ENCODE assay signal across 11 mouse cellular contexts in genomic region chr2:169008333-169008732, GRCm38 (mm10). TPM values are rescaled to one million over a fixed set of nuclear protein-coding genes. Genes with fewer than 3 reads are reported as not detected.
A peak's percentile ranks its signal among the peaks of the same experiment; 100 is the strongest.
DNase-seq lines count a peak whose midpoint lies in the region; ATAC-seq and TF ChIP-seq lines count a peak whose summit lies in the region.
"Had no signal": no experiment of that assay in that cellular context is flagged by ENCODE, and none has a peak within 500 bp of the region (broad histone marks: within the 10 kb centered on the region; RNA-seq: fewer than 3 reads in every experiment).

No protein-coding gene starts in this region.

- H3K9me3 ChIP-seq in heart, postnatal 0 days (replicated peaks; ENCODE audit: control insufficient read depth, low read length), result no peaks in the 10 kb centered on the region
- 0 out of 2 replicates have a peak, but pooled peaks cover 7% of the 10 kb centered on the region for H3K9me3 ChIP-seq in heart, embryonic 12.5 days (replicated peaks)
- H3K9me3 ChIP-seq in lung, embryonic 14.5 days (ENCODE audit: low read depth, low read length), result no peaks in the 10 kb centered on the region
- H3K9me3 ChIP-seq in limb, embryonic 13.5 days, result no peaks in the 10 kb centered on the region
- H3K9me3 ChIP-seq: forebrain, embryonic 12.5 days had no signal

- no peak overlapping the region for H3K4me3 ChIP-seq in heart, postnatal 0 days (ENCODE audit: low read depth, low read length)
- no peak overlapping the region for H3K4me3 ChIP-seq in heart, embryonic 12.5 days
- H3K4me3 ChIP-seq in lung, embryonic 14.5 days (ENCODE audit: low read depth, low read length), result no peak overlapping the region
- H3K4me3 ChIP-seq in brown adipose tissue, adult 24 weeks (ENCODE audit: insufficient read depth, low read depth, low read length), result peak overlapping the region; percentile 27; the same call in 1 of the 2 replicates
- peak overlapping the region; percentile 33 for H3K4me3 ChIP-seq in limb, embryonic 13.5 days
- H3K4me3 ChIP-seq: forebrain, embryonic 12.5 days had no signal

- TF ChIP-seq EP300 in heart, postnatal 0 days (IDR thresholded peaks at IDR 0.05; ENCODE audit: low read depth), result peak; percentile 84; the same call in 1 of the 2 replicates

- H3K9ac ChIP-seq in heart, postnatal 0 days (replicated peaks; ENCODE audit: low read depth, low read length), result no peak overlapping the region
- H3K9ac ChIP-seq in heart, embryonic 12.5 days, result no peak overlapping the region
- no peak overlapping the region for H3K9ac ChIP-seq in lung, embryonic 14.5 days
- H3K9ac ChIP-seq in limb, embryonic 13.5 days, result 0 out of 2 replicates have a peak overlapping the region, but pooled peaks have one; percentile 19
- H3K9ac ChIP-seq: forebrain, embryonic 12.5 days had no signal

- H3K4me1 ChIP-seq in heart, postnatal 0 days (ENCODE audit: control insufficient read depth, insufficient read depth), result no peaks in the 10 kb centered on the region
- H3K4me1 ChIP-seq in heart, embryonic 12.5 days (replicated peaks), result no peaks in the 10 kb centered on the region
- H3K4me1 ChIP-seq in lung, embryonic 14.5 days (ENCODE audit: insufficient read depth), result no peaks in the 10 kb centered on the region
- peaks cover 4% of the 10 kb centered on the region; the same call in 1 of the 2 replicates for H3K4me1 ChIP-seq in brown adipose tissue, adult 24 weeks (ENCODE audit: control insufficient read depth, insufficient read depth, insufficient read length, low read length)
- peaks cover 28% of the 10 kb centered on the region for H3K4me1 ChIP-seq in limb, embryonic 13.5 days

- H3K4me2 ChIP-seq in heart, postnatal 0 days (ENCODE audit: low read depth, low read length), result no peak overlapping the region
- no peak overlapping the region for H3K4me2 ChIP-seq in heart, embryonic 12.5 days
- H3K4me2 ChIP-seq in lung, embryonic 14.5 days, result peak overlapping the region; percentile 24; the same call in 1 of the 2 replicates
- peak overlapping the region; percentile 60 for H3K4me2 ChIP-seq in limb, embryonic 13.5 days (replicated peaks)
- H3K4me2 ChIP-seq: forebrain, embryonic 12.5 days had no signal

- H3K27me3 ChIP-seq in heart, postnatal 0 days (ENCODE audit: control insufficient read depth, insufficient read depth, low read length), result no peaks in the 10 kb centered on the region
- H3K27me3 ChIP-seq in heart, embryonic 12.5 days (replicated peaks), result no peaks in the 10 kb centered on the region
- no peaks in the 10 kb centered on the region for H3K27me3 ChIP-seq in lung, embryonic 14.5 days (ENCODE audit: insufficient read depth, low read length)
- no peaks in the 10 kb centered on the region; the same call in 1 of the 2 replicates for H3K27me3 ChIP-seq in limb, embryonic 13.5 days
- H3K27me3 ChIP-seq: forebrain, embryonic 12.5 days had no signal

- peak overlapping the region; percentile 44; the same call in 1 of the 2 replicates for H3K27ac ChIP-seq in heart, postnatal 0 days (ENCODE audit: low read depth)
- H3K27ac ChIP-seq in heart, embryonic 12.5 days (ENCODE audit: poor library complexity, severe bottlenecking), result no peak overlapping the region
- no peak overlapping the region for H3K27ac ChIP-seq in lung, embryonic 14.5 days (ENCODE audit: low read depth)
- H3K27ac ChIP-seq in brown adipose tissue, adult 24 weeks (replicated peaks; ENCODE audit: low read depth, low read length), result peak overlapping the region; percentile 86
- no peak overlapping the region for H3K27ac ChIP-seq in limb, embryonic 13.5 days
- H3K27ac ChIP-seq: forebrain, embryonic 12.5 days had no signal

- 38% methylated on average over 9 of the region's 9 CpGs for WGBS in heart, postnatal 0 days
- 47% methylated on average over 9 of the region's 9 CpGs for WGBS in heart, embryonic 12.5 days
- 27% methylated on average over 9 of the region's 9 CpGs for WGBS in lung, embryonic 14.5 days
- WGBS in limb, embryonic 13.5 days, result 11% methylated on average over 9 of the region's 9 CpGs

- TF ChIP-seq CTCF in heart, postnatal 0 days (IDR thresholded peaks at IDR 0.05; ENCODE audit: low read depth), result no peak
- TF ChIP-seq CTCF in lung, embryonic 14.5 days (IDR thresholded peaks at IDR 0.05; ENCODE audit: low read depth), result no peak

- ATAC-seq in heart, postnatal 0 days (ENCODE audit: insufficient read depth, low read depth), result peak; percentile 49; the same call in 1 of the 2 replicates
- no peak for ATAC-seq in heart, embryonic 12.5 days (ENCODE audit: insufficient number of reproducible peaks, low FRiP score)
- ATAC-seq in lung, embryonic 14.5 days (ENCODE audit: insufficient read depth), result peak; percentile 70; the same call in 1 of the 2 replicates
- no peak for ATAC-seq in limb, embryonic 13.5 days (ENCODE audit: low FRiP score, low read depth)

- DNase-seq in heart, postnatal 0 days (ENCODE audit: low spot score), result peak; percentile 11
- DNase-seq in lung, embryonic 14.5 days, result peak; percentile 64
- no peak for DNase-seq in lung, postnatal 14 days
- no peak for DNase-seq in layer of hippocampus, adult 11-12 months (ENCODE audit: low spot score)
- DNase-seq in spleen, adult 12 weeks (ENCODE audit: low spot score), result no peak
- DNase-seq: adrenal gland, adult 8-10 months; lung, postnatal 10 days had no signal

- no peaks in the 10 kb centered on the region for H3K36me3 ChIP-seq in heart, postnatal 0 days (replicated peaks; ENCODE audit: control insufficient read depth, insufficient read depth, low read length)
- no peaks in the 10 kb centered on the region for H3K36me3 ChIP-seq in heart, embryonic 12.5 days
- no peaks in the 10 kb centered on the region for H3K36me3 ChIP-seq in lung, embryonic 14.5 days (ENCODE audit: insufficient read depth)
- H3K36me3 ChIP-seq in limb, embryonic 13.5 days, result no peaks in the 10 kb centered on the region
- H3K36me3 ChIP-seq: forebrain, embryonic 12.5 days had no signal

RNA-seq across cellular contexts. Expression of gene Zfp64, which starts 52.9 kb away (rescaled TPM):
- total RNA-seq in heart, postnatal 0 days (2014; rRNA removed; ENCODE audit: low replicate concordance), result 15.4 and 19.9 TPM in 2 replicates
- polyA plus RNA-seq in heart, postnatal 0 days (2015; fragmentation: Nextera tagmentation; extraction: Ambion mirVana), result 10.0 and 10.9 TPM in 2 replicates
- polyA plus RNA-seq in heart, embryonic 12.5 days (2016; fragmentation: Nextera tagmentation; extraction: Ambion mirVana), result 20.8 and 21.0 TPM in 2 replicates
- polyA plus RNA-seq in lung, embryonic 14.5 days (2014; fragmentation: Nextera tagmentation; extraction: Ambion mirVana), result 31.9 and 32.4 TPM in 2 replicates
- polyA plus RNA-seq in brown adipose tissue, adult 24 weeks (2012; ENCODE audit: insufficient read depth, insufficient read length, missing spikeins), result 4.2 and 5.8 TPM in 2 replicates
- 52.3 and 53.4 TPM in 2 replicates for polyA plus RNA-seq in limb, embryonic 13.5 days (2015; fragmentation: Nextera tagmentation; extraction: Ambion mirVana)

Comparison
In these comparisons a context has a peak if more than half of its experiments do, and no peak if none do; other contexts are left out.
1. ATAC-seq: peak in heart, postnatal 0 days (single experiment) and lung, embryonic 14.5 days (single experiment); none in heart, embryonic 12.5 days (single experiment) and limb, embryonic 13.5 days (single experiment).
2. DNase-seq: peak in heart, postnatal 0 days (single experiment) and lung, embryonic 14.5 days (single experiment); none in lung, postnatal 14 days (single experiment), layer of hippocampus, adult 11-12 months (single experiment) and spleen, adult 12 weeks (single experiment).
3. H3K27ac ChIP-seq: peak in heart, postnatal 0 days (single experiment) and brown adipose tissue, adult 24 weeks (single experiment); none in heart, embryonic 12.5 days (single experiment), lung, embryonic 14.5 days (single experiment) and limb, embryonic 13.5 days (single experiment).
4. H3K4me2 ChIP-seq: peak in lung, embryonic 14.5 days (single experiment) and limb, embryonic 13.5 days (single experiment); none in heart, postnatal 0 days (single experiment) and heart, embryonic 12.5 days (single experiment).
5. H3K4me3 ChIP-seq: peak in brown adipose tissue, adult 24 weeks (single experiment) and limb, embryonic 13.5 days (single experiment); none in heart, postnatal 0 days (single experiment), heart, embryonic 12.5 days (single experiment) and lung, embryonic 14.5 days (single experiment).